Mouse (Mus musculus) liver, embryonic 15.5 days (tissue): ENCODE results near the gene Acrbp. TPM values are rescaled to one million over a fixed set of nuclear protein-coding genes. Genes with fewer than 3 reads are reported as not detected.
A peak's percentile ranks its signal among the peaks of the same experiment; 100 is the strongest.

Source experiments
- ATAC-seq: fragments of 200-750 bp; cut with Nextera tagmentation; 2 replicates; pipeline ENCODE4 v1.8.0; 2017; ENCODE audit warnings: moderate number of reproducible peaks, mild to moderate bottlenecking, moderate library complexity; ENCODE audit not compliant: insufficient read depth
- H3K27ac ChIP-seq: fragments of 300-500 bp; sonication (generic); replicated peaks from 2 replicates; pipeline ENCODE4 v1.5.1; 2015; ENCODE audit warnings: mild to moderate bottlenecking, inconsistent platforms
- H3K27me3 ChIP-seq: fragments of 300-500 bp; sonication (generic); 2 replicates; pipeline ENCODE4 v1.6.1; 2015; ENCODE audit warnings: mild to moderate bottlenecking, inconsistent platforms
- H3K36me3 ChIP-seq: fragments of 300-500 bp; sonication (generic); replicated peaks from 2 replicates; pipeline ENCODE4 v1.6.1; 2015; ENCODE audit warnings: moderate library complexity, mild to moderate bottlenecking, inconsistent platforms
- H3K4me1 ChIP-seq: fragments of 300-500 bp; sonication (generic); replicated peaks from 2 replicates; pipeline ENCODE4 v1.6.1; 2015; ENCODE audit warnings: inconsistent platforms
- H3K4me2 ChIP-seq: fragments of 300-500 bp; sonication (generic); 2 replicates; pipeline ENCODE4 v1.6.1; 2015; ENCODE audit warnings: moderate library complexity, mild to moderate bottlenecking, inconsistent platforms
- H3K4me3 ChIP-seq: fragments of 300-500 bp; sonication (generic); replicated peaks from 2 replicates; pipeline ENCODE4 v1.5.1; 2015; ENCODE audit warnings: mild to moderate bottlenecking, inconsistent platforms
- H3K9ac ChIP-seq: fragments of 300-500 bp; sonication (generic); 2 replicates; pipeline ENCODE4 v1.6.1; 2015; ENCODE audit warnings: moderate library complexity, mild to moderate bottlenecking, inconsistent platforms
- H3K9me3 ChIP-seq: fragments of 300-500 bp; sonication (generic); replicated peaks from 2 replicates; pipeline ENCODE4 v1.6.1; 2016; ENCODE audit warnings: inconsistent platforms
- WGBS: fragments of 180-500 bp; shearing (Covaris S2); methylation state at CpG from one replicate; pipeline ENCODE4 v1.1.7; 2015; ENCODE audit warnings: mixed read lengths; ENCODE audit not compliant: insufficient replicate concordance; 5-methylcytosine and 5-hydroxymethylcytosine counted together
- microRNA-seq: library from miRNA; unstranded; fragments of <30 nt; microRNA quantifications from one replicate; pipeline ENCODE4, GENCODE M21; 2016
- polyA plus RNA-seq: library from polyadenylated mRNA; unstranded; fragments of >200 nt; fragmentation: Nextera tagmentation; extraction: Ambion mirVana; gene quantifications from 2 replicates; pipeline ENCODE4 v1.2.1, GENCODE M21; 2015

Gene Acrbp
- polyA plus RNA-seq, 1 experiment from 2014 or later = 2.4 TPM

- H3K9me3 ChIP-seq = no peaks in the 10 kb centered on the region
- peak overlapping the region; percentile 55 for H3K27ac ChIP-seq
- peak overlapping the region; percentile 89 for H3K4me2 ChIP-seq
- peaks cover 58% of the 10 kb centered on the region for H3K36me3 ChIP-seq
- H3K9ac ChIP-seq = peak overlapping the region; percentile 6; the same call in 1 of the 2 replicates
- ATAC-seq = no peak
- no peak overlapping the region for H3K4me3 ChIP-seq
- H3K27me3 ChIP-seq = no peaks in the 10 kb centered on the region
- H3K4me1 ChIP-seq = peaks cover 78% of the 10 kb centered on the region
- WGBS = 59% methylated on average over 5 of the region's 5 CpGs
Observed at GRCm38 (mm10) chr6:125099421-125099971, 50.0 kb downstream of the Acrbp start.

- H3K36me3 ChIP-seq = peaks cover 77% of the 10 kb centered on the region
- H3K9ac ChIP-seq = no peak overlapping the region
- H3K4me1 ChIP-seq = peaks cover 70% of the 10 kb centered on the region
- H3K27me3 ChIP-seq = no peaks in the 10 kb centered on the region
- whole genome bisulfite sequencing = 88% methylated on average over 9 of the region's 9 CpGs
- no peak overlapping the region for H3K4me2 ChIP-seq
- no peak for ATAC-seq
- H3K27ac ChIP-seq = no peak overlapping the region
- H3K4me3 ChIP-seq = no peak overlapping the region
- H3K9me3 ChIP-seq = no peaks in the 10 kb centered on the region
Observed at GRCm38 (mm10) chr6:125101444-125101843, 52.0 kb downstream of the Acrbp start.

GRCm38 (mm10) chr6:125104223-125104622 is 54.7 kb downstream of the Acrbp start:
- peak; percentile 99 for ATAC-seq
- peak overlapping the region; percentile 57 for H3K4me2 ChIP-seq
- H3K4me3 ChIP-seq = no peak overlapping the region; the same call in 1 of the 2 replicates
- no peak overlapping the region for H3K9ac ChIP-seq
- 28% methylated on average over 4 of the region's 4 CpGs for WGBS
- no peaks in the 10 kb centered on the region for H3K27me3 ChIP-seq
- H3K4me1 ChIP-seq = peaks cover 45% of the 10 kb centered on the region
- no peaks in the 10 kb centered on the region for H3K9me3 ChIP-seq
- H3K36me3 ChIP-seq = peaks cover 91% of the 10 kb centered on the region
- H3K27ac ChIP-seq = peak overlapping the region; percentile 93

- Histone ChIP-seq H3K4me2 (no peak overlapping the region), H3K9me3 (no peaks in the 10 kb centered on the region), H3K4me1 (peaks cover 26% of the 10 kb centered on the region), H3K27ac (no peak overlapping the region), H3K36me3 (peaks cover 91% of the 10 kb centered on the region), H3K4me3 (no peak overlapping the region), H3K27me3 (no peaks in the 10 kb centered on the region), H3K9ac (no peak overlapping the region)
- no peak for ATAC-seq
- WGBS = 93% methylated on average over 2 of the region's 2 CpGs
Observed at GRCm38 (mm10) chr6:125107705-125108104, 58.2 kb downstream of the Acrbp start.

DNA sequence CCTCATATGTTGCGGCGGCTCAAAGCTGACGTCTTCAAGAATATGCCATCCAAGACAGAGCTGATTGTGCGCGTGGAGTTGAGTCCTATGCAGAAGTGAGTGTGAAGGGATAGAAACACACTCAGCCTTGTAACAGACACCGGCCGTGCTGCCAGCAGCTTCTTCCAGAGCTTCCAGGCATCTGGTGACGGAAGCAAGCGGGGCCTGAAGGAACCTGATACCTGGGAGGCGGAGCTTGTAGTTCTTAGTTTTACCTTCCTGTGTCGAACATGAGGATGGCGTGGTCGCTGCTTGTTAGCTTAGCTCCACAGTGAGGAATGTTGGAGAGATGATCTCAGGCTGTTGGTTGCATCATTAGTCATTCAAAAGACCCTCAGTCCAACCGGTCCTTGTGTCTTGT is 59.9 kb downstream of the Acrbp start:
- Histone ChIP-seq H3K27me3 (no peaks in the 10 kb centered on the region), H3K9ac (no peak overlapping the region), H3K4me1 (peaks cover 9% of the 10 kb centered on the region), H3K36me3 (peaks cover 100% of the 10 kb centered on the region), H3K27ac (no peak overlapping the region), H3K4me3 (no peak overlapping the region), H3K9me3 (no peaks in the 10 kb centered on the region), H3K4me2 (no peak overlapping the region)
- WGBS = 88% methylated on average over 14 of the region's 14 CpGs
- no peak for ATAC-seq

DNA sequence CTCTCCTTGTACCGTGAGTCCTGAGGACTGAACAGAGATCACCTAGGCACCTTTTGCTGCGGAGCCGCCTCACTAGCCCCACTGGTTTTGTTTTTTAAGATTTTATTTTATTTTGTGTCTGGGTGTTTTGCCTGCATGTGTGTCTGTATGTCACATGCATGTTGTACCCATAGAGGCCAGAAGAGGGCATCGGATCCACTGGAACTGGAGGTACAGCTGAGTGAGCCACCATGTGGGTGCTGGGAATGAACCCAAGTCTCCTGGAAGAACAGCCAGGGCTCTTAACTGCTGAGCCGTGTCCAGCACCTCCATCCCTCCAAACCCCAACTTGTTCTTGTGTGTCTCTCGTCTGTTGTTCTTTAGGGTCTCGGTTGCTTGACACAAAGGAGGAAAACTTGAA is 61.4 kb downstream of the Acrbp start:
- H3K9me3 ChIP-seq = no peaks in the 10 kb centered on the region
- 88% methylated on average over 7 of the region's 7 CpGs for WGBS

GRCm38 (mm10) chr6:125112553-125112952 is 63.1 kb downstream of the Acrbp start:
- Histone ChIP-seq H3K9ac (no peak overlapping the region), H3K4me2 (no peak overlapping the region), H3K4me1 (no peaks in the 10 kb centered on the region), H3K9me3 (no peaks in the 10 kb centered on the region), H3K36me3 (peaks cover 98% of the 10 kb centered on the region), H3K27me3 (no peaks in the 10 kb centered on the region), H3K27ac (no peak overlapping the region), H3K4me3 (no peak overlapping the region)
- WGBS = 78% methylated on average over 11 of the region's 11 CpGs
- ATAC-seq = no peak

More for the DNA sequence above, 61.4 kb downstream of the Acrbp start:
- no peak overlapping the region for H3K9ac ChIP-seq
- H3K4me1 ChIP-seq = no peaks in the 10 kb centered on the region
- no peak overlapping the region for H3K4me3 ChIP-seq
- no peak for ATAC-seq
- no peaks in the 10 kb centered on the region for H3K27me3 ChIP-seq
- no peak overlapping the region for H3K4me2 ChIP-seq
- H3K36me3 ChIP-seq = peaks cover 98% of the 10 kb centered on the region
- H3K27ac ChIP-seq = no peak overlapping the region

Small RNA genes within 50 kb of the gene (microRNA-seq; reads per million reads assigned to microRNA genes)
- not detected for gene Mir7045

Other genes with a start within 250 kb of the Acrbp start
- 9.2 and 9.5 TPM in 2 replicates for gene Spsb2, start 241.0 kb upstream of the Acrbp start, polyA plus RNA-seq
- 405 and 414 TPM in 2 replicates for gene Tpi1, start 235.4 kb upstream of the Acrbp start, polyA plus RNA-seq
- 54.9 and 55.4 TPM in 2 replicates for gene Usp5, start 220.2 kb upstream of the Acrbp start, polyA plus RNA-seq
- 192 and 194 TPM in 2 replicates for gene Cdca3, start 220.1 kb upstream of the Acrbp start, polyA plus RNA-seq
- 0.29 and 0.68 TPM in 2 replicates for gene Gnb3, start 209.4 kb upstream of the Acrbp start, polyA plus RNA-seq
- 1.6 TPM in 2 replicates for gene P3h3, start 191.9 kb upstream of the Acrbp start, polyA plus RNA-seq
- 0.06 and 0.09 TPM in 2 replicates for gene Gpr162, start 185.7 kb upstream of the Acrbp start, polyA plus RNA-seq
- 0.07 and 0.20 TPM in 2 replicates for gene Cd4, start 161.5 kb upstream of the Acrbp start, polyA plus RNA-seq
- 0.13 and 0.18 TPM in 2 replicates for gene Lag3, start 138.0 kb upstream of the Acrbp start, polyA plus RNA-seq
- 56.2 and 62.7 TPM in 2 replicates for gene Ptms, start 129.6 kb upstream of the Acrbp start, polyA plus RNA-seq
- 119 and 127 TPM in 2 replicates for gene Mlf2, start 118.3 kb upstream of the Acrbp start, polyA plus RNA-seq
- gene Cops7a, start 84.2 kb upstream of the Acrbp start, polyA plus RNA-seq = 52.4 and 55.1 TPM in 2 replicates
- 0.07 TPM in 2 replicates for gene Pianp, start 53.0 kb upstream of the Acrbp start, polyA plus RNA-seq
- 4.1 and 4.7 TPM in 2 replicates for gene Zfp384, start 40.5 kb upstream of the Acrbp start, polyA plus RNA-seq
- gene Ing4, start 9.9 kb upstream of the Acrbp start, polyA plus RNA-seq = 27.6 and 30.9 TPM in 2 replicates
- 1.3 TPM in 2 replicates for gene Lpar5, start 18.2 kb downstream of the Acrbp start, polyA plus RNA-seq
- 22.6 TPM in 2 replicates for gene Chd4, start 46.3 kb downstream of the Acrbp start, polyA plus RNA-seq
- 32.1 and 33.5 TPM in 2 replicates for gene Nop2, start 82.2 kb downstream of the Acrbp start, polyA plus RNA-seq
- gene Iffo1, start 95.6 kb downstream of the Acrbp start, polyA plus RNA-seq = 4.3 and 5.2 TPM in 2 replicates
- gene Gapdh, start 116.8 kb downstream of the Acrbp start, polyA plus RNA-seq = 1,016 and 1,025 TPM in 2 replicates
- gene Ncapd2, start 142.0 kb downstream of the Acrbp start, polyA plus RNA-seq = 93.2 and 109 TPM in 2 replicates
- 145 and 160 TPM in 2 replicates for gene Mrpl51, start 142.1 kb downstream of the Acrbp start, polyA plus RNA-seq
- 1.8 and 1.9 TPM in 2 replicates for gene Vamp1, start 165.9 kb downstream of the Acrbp start, polyA plus RNA-seq
- 8.4 and 9.0 TPM in 2 replicates for gene Tapbpl, start 182.2 kb downstream of the Acrbp start, polyA plus RNA-seq
- 1.3 and 1.6 TPM in 2 replicates for gene Cd27, start 187.3 kb downstream of the Acrbp start, polyA plus RNA-seq
- not detected in 2 replicates for gene Tuba3a, start 236.4 kb downstream of the Acrbp start, polyA plus RNA-seq